Mouse (Mus musculus) spleen, postnatal 36 days (tissue): ENCODE data around the gene Frmd5.
"Not testable (repeated sequence)": the region's sequence is repeated elsewhere in the genome, so short reads cannot be mapped to it uniquely, and the experiment has no call there.

Experiments used
- DNase-seq, 2 experiments: peaks; one replicate each; pipeline ENCODE4 v3.0.0; 2022; ENCODE audit warnings: low spot score in 2 of 2, mixed read lengths in 1 of 2

Frmd5 gene

DNA sequence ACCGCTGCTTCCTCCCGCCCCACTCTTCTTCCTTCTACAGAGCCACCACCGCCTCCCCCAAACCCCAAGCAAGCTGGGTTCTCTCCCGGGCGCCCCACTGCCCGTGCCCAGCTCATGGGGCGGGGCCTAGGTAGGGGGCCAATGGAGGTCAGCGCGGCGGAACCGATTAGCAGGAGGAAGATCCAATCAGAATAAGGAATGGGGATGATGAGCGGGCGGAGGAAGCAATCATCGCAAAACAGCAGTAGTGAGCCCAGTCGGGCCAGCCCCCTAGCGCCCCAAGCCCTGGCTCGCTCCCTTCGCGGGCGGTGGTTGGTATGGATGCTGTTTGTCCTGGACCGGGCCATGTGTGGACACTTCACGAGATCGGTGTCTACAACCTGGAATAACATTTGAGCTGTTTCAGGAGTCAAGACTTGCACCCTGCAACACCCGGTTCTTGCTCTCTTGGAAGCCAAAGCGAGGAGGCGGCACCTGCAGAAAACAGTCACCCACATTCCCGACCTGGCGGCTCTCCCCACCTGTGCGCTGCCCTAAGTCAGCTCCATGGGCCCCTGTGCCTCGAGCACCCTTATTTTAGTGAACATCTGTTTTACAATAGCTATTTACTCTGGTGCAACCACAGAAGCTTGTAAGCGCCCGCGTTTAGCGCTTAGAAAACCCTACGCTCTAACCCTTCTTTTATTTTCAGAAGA lies at the start of gene Frmd5:
Gene Frmd5, minus strand, starts transcription at position 129 of the 695 bp plus-strand sequence.
- DNase-seq = peak; percentile 79 to 80

DNA sequence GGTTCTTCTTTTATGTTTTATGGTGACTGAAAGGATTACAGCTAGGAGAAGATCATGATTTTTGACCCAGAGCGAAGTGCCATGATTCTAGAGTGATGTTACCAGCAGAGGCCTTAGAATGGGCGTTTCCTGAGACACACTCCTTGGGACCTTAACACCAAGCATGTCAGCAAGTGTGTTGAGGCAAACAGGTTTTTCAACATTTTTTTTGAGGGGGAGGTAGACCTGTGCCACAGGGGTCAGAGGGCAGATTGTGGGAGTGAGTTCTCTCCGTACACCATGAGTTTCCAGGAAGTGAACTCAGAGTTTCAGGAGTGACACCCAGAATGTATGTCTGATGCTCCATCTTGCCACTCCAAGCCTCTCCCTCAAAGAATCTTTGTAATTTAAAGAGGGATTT lies 47.1 kb upstream of the Frmd5 start:
- no peak for DNase-seq

DNA sequence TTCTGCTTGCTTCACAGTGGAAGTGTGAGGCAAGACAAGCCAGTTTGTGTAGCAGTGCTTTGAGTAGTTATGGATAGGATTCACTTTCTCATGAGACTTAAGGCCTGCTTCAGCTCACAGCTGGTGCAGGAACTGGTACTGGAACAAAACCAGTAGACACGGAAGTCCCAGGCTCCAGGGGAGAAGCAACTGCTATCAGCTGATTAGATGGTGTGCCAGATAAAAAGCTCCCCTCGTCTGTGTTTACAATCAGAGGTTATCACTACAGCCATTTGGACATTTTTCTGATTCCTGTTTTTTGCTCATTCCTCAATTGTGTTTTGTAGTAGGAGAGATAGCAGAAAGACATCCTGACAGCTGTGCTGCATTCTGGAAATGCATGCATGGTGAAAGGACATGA lies 45.2 kb upstream of the Frmd5 start:
- no peak for DNase-seq

DNA sequence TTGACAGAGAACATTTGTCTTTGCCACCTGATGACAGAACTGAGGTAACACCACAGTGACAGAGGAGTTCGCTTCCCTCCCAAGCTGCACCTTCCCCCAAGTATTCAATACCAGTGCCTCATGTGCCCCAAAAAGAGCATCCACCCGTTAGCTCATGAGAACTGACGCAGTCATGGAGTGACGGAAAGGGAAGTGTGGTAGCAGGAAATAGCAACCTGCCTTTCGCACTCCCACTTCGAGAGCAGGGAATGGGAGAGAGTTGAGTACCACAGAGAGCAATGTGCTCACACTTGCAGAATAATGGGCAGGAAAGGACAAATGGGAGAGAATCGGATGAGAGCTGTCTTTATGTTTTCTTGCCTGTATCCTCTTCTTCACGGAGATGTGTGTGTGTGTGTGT lies 39.2 kb upstream of the Frmd5 start:
- no peak for DNase-seq

DNA sequence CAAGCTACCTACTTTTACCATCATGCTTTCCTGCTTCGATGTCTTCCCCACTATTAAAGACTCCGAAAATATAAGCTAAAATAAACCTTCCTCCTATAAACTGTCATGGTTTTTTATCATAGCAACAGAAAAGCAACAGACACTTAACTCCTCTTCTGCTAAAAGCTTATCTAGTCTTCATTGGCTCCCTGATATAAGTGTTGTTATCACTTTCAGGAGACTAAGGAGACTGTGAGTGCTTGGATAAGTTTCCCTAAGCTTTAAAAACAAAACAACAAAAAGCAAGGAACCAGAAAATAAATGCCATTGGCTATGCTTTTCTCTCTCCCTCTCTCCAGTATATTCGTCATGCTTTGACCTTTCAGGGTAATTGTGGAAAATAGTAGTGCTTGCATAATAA lies 35.4 kb upstream of the Frmd5 start:
- no peak for DNase-seq

DNA sequence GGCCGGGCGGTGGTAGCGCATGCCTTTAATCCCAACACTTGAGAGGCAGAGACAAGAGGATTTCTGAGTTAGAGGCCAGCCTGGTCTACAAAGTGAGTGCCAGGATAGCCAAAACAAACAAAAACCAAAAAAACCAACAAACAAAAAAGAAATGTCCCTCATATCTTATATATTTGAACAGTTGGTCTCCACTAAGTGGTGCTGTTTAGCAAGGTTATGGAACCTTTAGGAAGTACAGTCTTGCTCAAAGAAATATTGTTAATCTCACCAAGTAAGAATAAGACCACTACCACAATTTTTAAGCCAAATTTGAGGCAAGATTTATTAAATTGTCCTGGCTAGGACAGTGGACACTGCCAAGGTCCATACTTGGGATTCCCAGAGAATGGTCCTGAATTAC lies 34.6 kb upstream of the Frmd5 start:
- no peak for DNase-seq

DNA sequence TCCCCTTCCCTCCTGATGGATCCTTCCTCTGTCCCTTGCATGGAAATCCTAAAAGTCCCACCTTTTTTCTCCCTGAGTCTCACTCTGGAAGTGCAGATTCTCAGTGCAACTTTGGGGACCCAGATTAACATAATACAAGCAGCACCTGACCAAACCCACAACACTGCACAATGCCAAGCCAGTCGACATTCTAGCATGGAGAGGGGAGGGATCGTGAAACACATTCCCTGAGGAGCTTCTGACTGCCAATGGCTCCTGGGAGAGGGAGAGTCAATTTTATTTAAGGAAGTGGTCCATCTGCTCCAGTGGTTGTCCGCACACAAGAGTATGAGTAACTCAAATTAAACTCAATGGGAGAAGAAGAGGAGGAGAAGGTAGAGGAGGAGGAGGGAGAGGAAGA lies 28.0 kb upstream of the Frmd5 start:
- no peak for DNase-seq

DNA sequence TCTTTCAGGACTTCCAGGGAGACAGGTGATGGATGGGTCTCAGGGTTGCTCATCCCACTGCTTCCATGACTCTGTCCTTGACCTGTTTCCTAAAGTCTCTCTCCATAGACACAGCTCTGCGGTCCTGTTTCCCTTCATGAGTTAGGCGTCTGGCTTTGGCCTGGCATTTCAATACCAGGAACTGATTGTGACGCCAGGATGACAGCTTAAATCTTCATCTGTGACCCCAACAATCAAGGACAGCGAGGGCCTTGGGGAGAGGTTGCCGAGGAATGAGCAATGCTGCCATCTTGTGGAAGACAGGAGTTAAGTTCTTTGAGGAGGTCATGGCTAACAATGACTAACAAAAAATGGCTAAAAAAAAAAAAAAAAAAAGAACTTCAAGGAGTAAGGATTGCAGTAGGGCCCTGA lies 25.6 kb upstream of the Frmd5 start:
- peak; percentile 8 to 9 for DNase-seq

DNA sequence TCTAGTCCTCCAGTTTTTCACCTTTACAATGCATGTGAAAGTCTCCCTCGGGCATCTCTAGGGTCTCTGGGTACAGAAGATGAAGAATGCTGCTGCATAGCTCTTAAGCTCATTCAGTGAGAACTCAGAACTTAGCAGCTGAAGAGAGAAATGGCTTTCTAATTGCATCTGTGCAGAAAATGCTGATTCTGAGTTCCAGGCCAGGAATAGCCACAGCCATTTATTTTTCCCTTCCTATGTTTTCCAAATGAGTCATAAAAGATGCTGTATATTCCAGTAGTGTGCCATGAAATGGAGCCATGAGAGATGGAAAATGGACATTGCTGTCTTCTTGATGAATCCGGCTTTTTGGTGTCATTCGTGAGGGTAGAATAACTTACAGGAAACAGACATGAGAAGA lies 21.5 kb upstream of the Frmd5 start:
- DNase-seq = no peak

DNA sequence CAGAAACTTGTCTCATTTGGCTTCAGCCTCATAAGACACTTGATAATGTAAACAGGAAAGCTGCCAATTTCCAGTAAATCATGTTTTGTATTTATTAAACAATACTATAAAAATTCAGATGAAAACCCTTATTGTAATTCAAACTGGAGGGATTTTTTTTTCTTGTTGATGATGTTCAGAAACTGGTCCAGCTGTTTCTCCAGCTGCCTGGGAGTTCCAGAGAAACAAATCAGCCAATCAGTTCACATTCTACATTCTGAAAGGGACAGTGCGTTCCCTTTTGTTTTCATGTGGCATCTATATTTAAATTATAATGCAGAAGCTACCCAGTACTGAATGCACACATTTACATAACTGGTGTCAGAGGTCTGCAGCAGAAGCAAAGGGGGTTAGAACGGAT lies 19.3 kb upstream of the Frmd5 start:
- no peak for DNase-seq

DNA sequence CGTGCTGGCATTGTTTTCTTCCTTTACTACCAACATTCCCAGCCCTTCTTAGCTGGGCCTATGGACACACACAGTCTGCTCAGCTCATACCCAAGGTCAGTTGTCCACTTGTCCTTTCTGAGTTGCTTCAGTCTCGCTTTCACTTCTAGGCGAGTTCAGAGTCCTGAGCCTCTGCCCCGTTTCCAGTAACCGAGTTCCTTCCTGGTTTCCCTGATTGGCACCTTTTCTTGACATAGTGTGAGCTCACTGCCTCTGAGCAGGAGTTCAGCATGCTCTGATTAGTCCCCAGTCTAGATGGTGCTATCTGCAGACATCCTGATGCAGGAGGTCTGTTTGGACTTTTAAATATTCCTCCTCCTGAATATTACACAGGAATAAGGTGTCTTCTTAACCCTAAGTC lies 17.8 kb upstream of the Frmd5 start:
- DNase-seq = no peak

DNA sequence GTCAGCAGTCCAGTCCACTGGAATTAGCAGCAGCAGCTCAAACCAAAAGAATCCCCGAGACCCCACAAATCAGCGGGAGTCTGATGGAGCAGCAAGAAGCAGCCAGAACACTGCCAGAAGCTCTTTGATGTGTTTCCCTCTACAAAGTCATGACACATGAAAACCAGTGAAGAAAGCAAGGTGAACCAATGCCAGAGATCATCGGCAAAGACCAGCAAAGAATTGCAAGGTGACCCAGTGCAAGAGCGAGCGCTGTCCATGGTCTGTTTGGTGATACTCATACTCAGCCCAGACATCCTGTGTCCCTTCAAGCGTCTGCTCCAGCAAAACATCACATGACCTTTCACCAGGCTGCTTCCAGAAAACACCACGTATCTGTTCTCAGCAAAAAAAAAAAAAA lies 14.9 kb upstream of the Frmd5 start:
- DNase-seq = no peak

DNA sequence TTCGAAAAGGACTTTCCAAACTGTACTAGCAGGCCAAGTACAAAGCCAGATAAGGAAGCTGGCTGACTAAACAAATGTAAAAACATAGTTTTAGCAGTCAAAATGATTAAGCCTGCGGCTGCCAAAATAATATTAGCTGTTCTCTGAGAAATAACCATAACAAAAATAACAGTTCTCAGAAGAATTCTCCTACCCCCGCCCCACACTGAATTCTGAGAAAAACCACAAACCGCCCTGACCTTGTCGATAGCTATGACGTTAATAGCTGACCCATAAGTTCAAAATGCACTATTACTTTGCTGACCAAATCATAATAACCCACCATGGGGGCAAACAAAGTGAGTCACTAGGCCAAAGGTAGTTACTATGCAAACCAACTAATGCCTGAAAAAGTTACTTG lies 4.0 kb upstream of the Frmd5 start:
- DNase-seq = not testable (repeated sequence)

DNA sequence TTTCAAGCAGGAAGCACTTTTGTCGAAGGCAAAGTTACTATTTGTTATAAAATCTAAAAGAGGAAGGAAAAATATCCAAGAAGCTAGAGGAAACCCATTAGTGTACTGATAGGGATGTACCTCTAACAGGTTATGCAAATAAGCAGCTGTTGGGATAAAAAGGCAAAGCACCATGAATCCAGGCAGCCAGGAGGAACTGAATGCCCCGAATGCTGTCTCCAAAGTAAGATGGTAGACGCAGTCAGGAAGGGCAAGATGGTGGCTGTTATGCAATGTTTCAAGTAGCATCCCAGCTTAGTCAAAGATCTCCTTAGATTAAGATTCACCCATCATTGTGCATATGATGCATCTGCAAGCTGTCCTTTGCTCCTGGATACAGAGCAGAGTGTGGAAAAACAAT lies 2.2 kb upstream of the Frmd5 start:
- no peak for DNase-seq

DNA sequence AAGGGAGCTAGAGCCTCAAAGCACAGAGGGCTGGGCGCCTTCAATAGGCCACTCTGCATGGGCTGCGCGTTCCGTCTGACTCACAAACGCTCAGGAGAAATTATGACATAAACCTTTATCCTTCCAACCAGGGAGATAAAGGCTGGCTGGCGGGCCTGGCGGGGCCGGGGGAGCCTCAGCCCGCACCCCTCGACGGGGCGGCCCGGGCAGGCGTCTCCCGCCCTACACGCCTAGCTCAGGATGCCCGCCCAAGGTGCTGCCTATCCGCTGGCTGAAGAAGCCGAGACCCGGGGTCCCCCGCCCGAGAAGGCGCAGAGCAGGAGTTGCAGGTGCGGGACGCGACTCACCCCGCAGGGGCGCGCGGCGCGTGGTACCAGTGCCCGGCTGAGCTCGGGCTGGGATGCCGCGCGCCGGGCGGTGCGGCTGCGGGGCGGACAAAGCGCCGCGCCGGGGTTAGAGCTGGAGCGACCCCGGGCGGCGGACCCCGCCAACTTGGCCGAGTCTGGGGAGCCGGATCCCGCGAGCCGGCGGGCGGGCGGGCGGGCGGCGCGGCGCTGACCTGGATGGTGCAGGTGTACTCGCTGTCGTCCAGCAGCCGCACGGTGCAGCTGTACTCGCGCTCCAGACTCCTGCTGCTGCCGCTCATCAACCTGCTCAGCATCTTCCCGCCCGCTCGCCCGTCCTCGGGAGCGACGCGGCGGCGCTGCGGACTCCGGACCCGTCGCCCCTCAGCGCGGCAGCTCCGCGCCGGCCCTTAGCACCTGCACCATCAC lies 530 bp downstream of the Frmd5 start:
- DNase-seq = no peak

DNA sequence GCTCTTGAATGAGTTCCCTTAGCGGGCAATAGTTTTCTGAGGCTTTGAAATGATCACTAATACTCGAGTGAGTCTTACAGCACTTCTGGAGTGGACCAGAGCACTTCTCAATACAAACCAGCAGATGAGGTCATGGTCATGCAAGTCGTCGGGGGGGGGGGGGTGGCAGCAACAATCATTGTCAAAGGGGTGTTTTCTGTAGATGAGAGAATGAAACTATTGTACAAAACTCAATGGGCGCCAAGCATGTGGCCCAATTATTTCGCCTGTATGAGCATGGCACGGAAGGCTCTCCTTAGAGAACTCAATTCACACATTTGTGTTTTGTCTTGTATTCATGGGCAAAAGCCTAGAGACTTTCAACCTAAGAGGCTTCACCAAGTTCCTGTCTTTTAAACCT lies 7.8 kb downstream of the Frmd5 start:
- DNase-seq = no peak

DNA sequence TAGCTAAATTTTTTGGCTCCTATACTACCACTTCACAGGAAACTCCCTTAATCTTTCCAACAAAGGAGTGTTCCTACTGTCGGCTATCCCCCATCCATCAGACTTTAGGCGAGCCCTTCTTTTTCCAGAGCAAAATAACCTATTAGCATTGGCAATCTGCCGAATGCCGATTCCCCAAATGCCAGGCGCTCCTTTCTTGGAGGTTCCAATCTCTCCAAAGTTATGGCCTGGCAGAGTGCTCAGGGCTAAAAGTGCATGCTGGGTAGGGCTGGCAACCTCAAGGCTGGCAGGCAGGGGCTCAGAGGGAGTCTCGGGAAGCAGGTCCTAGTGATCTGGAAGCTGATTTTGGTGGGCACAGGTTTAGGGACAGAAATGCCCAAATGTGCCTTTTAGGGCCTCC lies 10.9 kb downstream of the Frmd5 start:
- DNase-seq = no peak

DNA sequence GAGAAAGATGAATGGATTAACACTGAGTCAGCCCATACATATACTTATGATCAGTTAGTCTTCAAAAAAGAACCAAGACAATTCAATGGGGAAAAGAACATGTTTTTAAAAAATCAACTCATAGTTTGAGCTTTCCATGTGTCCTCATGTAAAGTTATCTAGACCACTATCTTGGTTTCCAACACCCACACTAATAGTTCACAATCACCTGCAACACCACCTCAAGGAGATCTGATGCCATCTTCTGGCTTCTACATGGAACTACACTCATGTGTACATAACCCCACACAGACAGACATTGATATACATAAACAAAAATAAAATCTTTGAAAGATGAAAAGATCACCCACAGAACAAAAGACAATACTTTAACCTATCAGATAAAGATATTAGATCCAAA lies 17.1 kb downstream of the Frmd5 start:
- DNase-seq = no peak

DNA sequence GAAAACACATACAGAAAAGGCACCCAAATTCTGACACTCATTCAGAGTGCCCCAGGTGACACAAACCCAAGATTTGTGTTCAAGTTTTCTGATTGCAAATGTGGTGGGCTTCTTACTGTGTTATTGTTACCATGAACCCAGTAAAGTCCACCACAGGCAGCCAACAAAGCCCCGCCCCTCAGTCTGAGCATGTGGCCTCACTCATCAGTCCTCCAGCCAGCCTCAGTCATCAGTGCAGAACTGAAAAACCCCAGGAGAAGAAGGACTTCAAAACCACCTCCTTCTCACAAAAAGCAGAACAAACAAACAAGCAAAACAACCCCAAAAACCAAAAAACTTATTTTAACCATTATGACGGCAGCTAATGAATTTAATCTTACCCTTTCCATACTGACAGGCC lies 18.5 kb downstream of the Frmd5 start:
- peak in 1 of 2 experiments; percentile 4 for DNase-seq

DNA sequence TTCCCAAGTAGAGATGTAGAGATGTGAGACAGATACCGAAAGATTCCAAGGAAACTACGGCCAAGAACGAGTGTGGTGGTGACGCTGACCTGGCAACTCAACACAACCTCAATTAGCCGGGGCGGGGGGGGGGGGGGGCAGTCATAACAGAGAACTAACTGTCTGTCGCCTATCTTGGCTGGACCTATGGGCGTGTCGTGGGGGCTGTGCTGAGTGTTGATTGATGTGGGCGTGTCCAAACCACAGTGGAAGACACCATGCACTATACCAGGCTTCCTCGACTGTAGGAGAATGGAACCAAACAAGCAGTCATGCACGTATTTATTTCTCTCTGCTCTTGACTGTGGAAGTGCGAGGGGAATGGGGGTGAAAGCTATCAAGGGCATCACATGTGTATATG lies 19.1 kb downstream of the Frmd5 start:
- DNase-seq = peak; percentile 27 to 33

DNA sequence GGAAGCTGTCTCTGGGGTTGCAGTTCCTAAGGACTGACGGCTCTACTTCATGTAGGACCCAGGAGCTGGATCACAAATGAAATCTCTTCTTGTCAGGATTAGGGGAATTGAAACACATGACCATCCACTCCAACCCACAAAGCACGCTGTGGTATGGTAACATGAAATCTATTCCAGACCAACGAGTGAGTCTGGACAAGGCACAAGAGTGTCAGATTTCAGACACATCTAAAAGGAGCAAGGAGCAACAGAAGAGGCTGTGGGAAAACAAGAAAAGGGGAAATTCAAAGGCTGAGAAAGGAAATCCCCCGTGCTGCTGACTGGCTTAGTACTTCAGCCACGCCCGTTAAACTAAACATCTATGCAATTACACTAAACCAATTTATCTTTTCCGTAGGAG lies 19.6 kb downstream of the Frmd5 start:
- peak in 1 of 2 experiments; percentile 3 for DNase-seq

DNA sequence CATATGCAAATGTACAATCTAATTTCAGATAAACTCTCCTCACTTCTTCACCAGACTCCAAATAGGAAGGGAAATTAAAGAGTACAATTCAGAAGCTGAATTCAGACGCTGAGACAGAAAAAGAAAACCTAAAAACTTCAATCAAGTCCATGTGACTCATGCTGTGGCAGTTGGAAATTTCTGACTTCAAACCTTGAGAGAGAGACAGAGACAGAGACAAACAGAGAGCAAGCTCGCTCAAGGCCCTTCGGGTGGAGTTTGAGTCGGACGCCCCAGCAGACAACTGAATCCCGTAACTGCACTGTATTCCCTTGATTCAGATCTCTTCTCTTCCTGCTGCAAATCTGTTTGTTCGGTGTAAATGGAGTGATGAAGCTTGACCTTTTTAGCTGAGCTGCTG lies 30.7 kb downstream of the Frmd5 start:
- DNase-seq = no peak

DNA sequence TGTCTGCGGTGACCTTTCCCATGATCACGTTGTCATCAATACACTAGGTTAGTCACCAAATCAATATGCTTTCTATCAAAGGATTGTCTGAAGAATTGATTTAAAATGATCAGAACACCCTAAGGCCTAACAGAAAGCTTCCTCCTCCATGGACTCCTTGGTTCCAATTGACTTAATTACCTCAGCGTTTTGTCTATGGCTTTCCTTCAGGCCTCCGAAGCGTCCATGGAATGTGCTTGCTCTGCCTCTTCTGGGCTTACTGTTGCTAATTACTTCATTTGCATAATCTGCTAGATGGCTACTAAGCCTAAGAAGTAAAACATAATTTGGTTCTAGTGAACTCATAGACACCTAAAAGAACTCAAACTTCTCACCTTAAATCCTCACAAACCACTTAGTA lies 42.0 kb downstream of the Frmd5 start:
- DNase-seq = no peak

DNA sequence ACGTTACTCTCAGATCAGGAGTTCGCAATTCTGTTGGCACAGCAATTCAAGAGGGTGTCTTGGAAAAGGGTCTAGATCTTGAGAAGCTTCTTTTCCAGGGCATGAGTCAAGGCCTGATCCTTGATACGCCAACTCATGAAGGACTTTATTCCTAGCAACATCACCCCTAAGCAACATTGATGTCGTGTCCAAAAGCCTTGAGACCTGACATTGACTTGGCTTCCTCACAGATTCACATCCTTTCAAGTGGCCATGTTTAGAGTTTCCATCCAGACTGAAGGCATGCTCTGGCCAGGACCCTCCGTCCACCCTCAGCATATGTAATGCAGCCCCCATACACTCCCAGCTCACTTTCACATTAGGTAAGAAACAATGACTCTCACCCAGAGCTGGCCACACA lies 45.0 kb downstream of the Frmd5 start:
- DNase-seq = no peak
